Mouse (Mus musculus) activated CD4-positive, CD25-positive, alpha-beta regulatory T cell (primary cell): ENCODE results near the gene Olfr656. TPM values are rescaled to one million over a fixed set of nuclear protein-coding genes. Genes with fewer than 3 reads are reported as not detected.

Experiments used
- polyA plus RNA-seq, 2 experiments: library from polyadenylated mRNA; unstranded; fragments of 100-300 nt; shearing (Covaris generic); gene quantifications; one replicate each; pipeline ENCODE4 v1.2.1; 2017

Olfr656 gene
- under 1 TPM in 1 of 2 experiments, not detected in 1; 0.11 TPM for polyA plus RNA-seq

GRCm38 (mm10) chr7:104613655-104614054, at the start of gene Olfr656:
Gene Olfr656, plus strand, starts transcription at chr7:104613955.

GRCm38 (mm10) chr7:104577014-104577413, 36.7 kb upstream of the Olfr656 start, which contains the start of gene Olfr653:
Gene Olfr653, plus strand, starts transcription at chr7:104577314.

GRCm38 (mm10) chr7:104586725-104587124, 27.0 kb upstream of the Olfr656 start, which contains the start of gene Olfr654:
Gene Olfr654, plus strand, starts transcription at chr7:104587025.

GRCm38 (mm10) chr7:104601679-104602078, 12.1 kb upstream of the Olfr656 start, which contains the start of gene Olfr655:
Gene Olfr655, minus strand, starts transcription at chr7:104601779.

GRCm38 (mm10) chr7:104624494-104624893, 10.7 kb downstream of the Olfr656 start, which contains the start of gene Olfr657:
Gene Olfr657, plus strand, starts transcription at chr7:104624794.

GRCm38 (mm10) chr7:104646841-104647482, 33.2 kb downstream of the Olfr656 start, which contains the start of gene Olfr658:
Gene Olfr658, minus strand, starts transcription at chr7:104647305.

GRCm38 (mm10) chr7:104666453-104666852, 52.7 kb downstream of the Olfr656 start, which contains the start of gene Olfr659:
Gene Olfr659, plus strand, starts transcription at chr7:104666753.

Other genes starting within 250 kb of the Olfr656 start
- gene Trim30b, start 244.1 kb upstream of the Olfr656 start, polyA plus RNA-seq: 1 to 10 TPM; 1.0 to 2.2 TPM
- under 1 TPM; 0.47 to 0.86 TPM for gene Trim30c, start 213.1 kb upstream of the Olfr656 start, polyA plus RNA-seq
- 10 to 100 TPM; 54.1 to 86.0 TPM for gene Trim30a, start 148.8 kb upstream of the Olfr656 start, polyA plus RNA-seq
- gene Trim30d, start 106.1 kb upstream of the Olfr656 start, polyA plus RNA-seq: 10 to 100 TPM; 17.4 to 23.2 TPM
- not detected for gene Olfr651, start 63.8 kb upstream of the Olfr656 start, polyA plus RNA-seq
- gene Olfr652, start 53.1 kb upstream of the Olfr656 start, polyA plus RNA-seq: under 1 TPM in 1 of 2 experiments, not detected in 1; 0.20 TPM
- gene Olfr653, start 36.6 kb upstream of the Olfr656 start, polyA plus RNA-seq: not detected
- under 1 TPM in 1 of 2 experiments, not detected in 1; 0.09 TPM for gene Olfr654, start 26.9 kb upstream of the Olfr656 start, polyA plus RNA-seq
- gene Olfr655, start 12.2 kb upstream of the Olfr656 start, polyA plus RNA-seq: under 1 TPM in 1 of 2 experiments, not detected in 1; 0.14 TPM
- not detected for gene Olfr657, start 10.8 kb downstream of the Olfr656 start, polyA plus RNA-seq
- under 1 TPM in 1 of 2 experiments, not detected in 1; 0.42 TPM for gene Olfr658, start 33.4 kb downstream of the Olfr656 start, polyA plus RNA-seq
- under 1 TPM in 1 of 2 experiments, not detected in 1; 0.37 TPM for gene Olfr659, start 52.8 kb downstream of the Olfr656 start, polyA plus RNA-seq
- under 1 TPM in 1 of 2 experiments, not detected in 1; 0.05 TPM for gene Olfr661, start 72.5 kb downstream of the Olfr656 start, polyA plus RNA-seq
- gene Usp17le, start 163.5 kb downstream of the Olfr656 start, polyA plus RNA-seq: not detected
- gene Usp17lb, start 228.6 kb downstream of the Olfr656 start, polyA plus RNA-seq: not detected
- under 1 TPM in 1 of 2 experiments, not detected in 1; 0.27 TPM for gene Usp17la, start 243.1 kb downstream of the Olfr656 start, polyA plus RNA-seq